Mouse (Mus musculus) lung, embryonic 15.5 days (tissue): Measurements from ENCODE around the gene Rnf157. TPM values are rescaled to one million over a fixed set of nuclear protein-coding genes. Genes with fewer than 3 reads are reported as not detected.
A peak's percentile ranks its signal among the peaks of the same experiment; 100 is the strongest.

ENCODE experiments used
- ATAC-seq: fragments of 200-750 bp; cut with Nextera tagmentation; 2 replicates; pipeline ENCODE4 v1.8.0; 2017; ENCODE audit warnings: moderate number of reproducible peaks, borderline replicate concordance; ENCODE audit not compliant: low FRiP score, low TSS enrichment; ENCODE audit errors: extremely low read depth
- H3K27ac ChIP-seq: fragments of 300-500 bp; sonication (generic); 2 replicates; pipeline ENCODE4 v1.5.1; 2015; ENCODE audit warnings: moderate library complexity, mild to moderate bottlenecking, inconsistent platforms
- H3K27me3 ChIP-seq: fragments of 300-500 bp; sonication (generic); 2 replicates; pipeline ENCODE4 v1.6.1; 2015; ENCODE audit warnings: inconsistent platforms
- H3K36me3 ChIP-seq: fragments of 300-500 bp; sonication (generic); 2 replicates; pipeline ENCODE4 v1.6.1; 2015; ENCODE audit warnings: inconsistent platforms
- H3K4me1 ChIP-seq: fragments of 300-500 bp; sonication (generic); 2 replicates; pipeline ENCODE4 v1.6.1; 2015; ENCODE audit warnings: inconsistent platforms
- H3K4me2 ChIP-seq: fragments of 300-500 bp; sonication (generic); 2 replicates; pipeline ENCODE4 v1.6.1; 2015; ENCODE audit warnings: inconsistent platforms, mild to moderate bottlenecking, moderate library complexity
- H3K4me3 ChIP-seq: fragments of 300-500 bp; sonication (generic); 2 replicates; pipeline ENCODE4 v1.5.1; 2015; ENCODE audit warnings: mild to moderate bottlenecking, inconsistent platforms
- H3K9ac ChIP-seq: fragments of 300-500 bp; sonication (generic); 2 replicates; pipeline ENCODE4 v1.6.1; 2015; ENCODE audit warnings: inconsistent platforms
- H3K9me3 ChIP-seq: fragments of 300-500 bp; sonication (generic); 2 replicates; pipeline ENCODE4 v1.6.1; 2016; ENCODE audit warnings: inconsistent platforms
- WGBS: fragments of 180-500 bp; shearing (Covaris S2); methylation state at CpG from one replicate; pipeline ENCODE4 v1.1.7; 2015; 5-methylcytosine and 5-hydroxymethylcytosine counted together
- polyA plus RNA-seq: library from polyadenylated mRNA; unstranded; fragments of >200 nt; fragmentation: Nextera tagmentation; extraction: Ambion mirVana; gene quantifications from 2 replicates; pipeline ENCODE4 v1.2.1, GENCODE M21; 2015

Rnf157 gene
- polyA plus RNA-seq, 1 experiment from 2014 or later, result 11.4 TPM

- Histone ChIP-seq H3K9ac (no peak overlapping the region), H3K9me3 (no peaks in the 10 kb centered on the region), H3K4me3 (no peak overlapping the region), H3K4me2 (no peak overlapping the region), H3K4me1 (peaks cover 21% of the 10 kb centered on the region), H3K27ac (peak overlapping the region; percentile 41; the same call in 1 of the 2 replicates), H3K36me3 (no peaks in the 10 kb centered on the region), H3K27me3 (peaks cover 19% of the 10 kb centered on the region)
- WGBS, result 55% methylated on average over 17 of the region's 18 CpGs
- ATAC-seq, result 0 out of 2 replicates have a peak, but pooled peaks have one; percentile 23
These were observed 83.3 kb downstream of the Rnf157 start for GRCm38 (mm10) chr11:116329314-116330210.

- H3K9me3 ChIP-seq, result no peaks in the 10 kb centered on the region
- no peak overlapping the region for H3K4me2 ChIP-seq
- H3K4me1 ChIP-seq, result peaks cover 13% of the 10 kb centered on the region
- peak; percentile 4; the same call in 1 of the 2 replicates for ATAC-seq
- WGBS, result 54% methylated on average over 7 of the region's 7 CpGs
- H3K27me3 ChIP-seq, result no peaks in the 10 kb centered on the region; the same call in 1 of the 2 replicates
- no peak overlapping the region for H3K9ac ChIP-seq
- H3K4me3 ChIP-seq, result no peak overlapping the region
- H3K27ac ChIP-seq, result no peak overlapping the region
- H3K36me3 ChIP-seq, result no peaks in the 10 kb centered on the region
These were observed 85.7 kb downstream of the Rnf157 start for GRCm38 (mm10) chr11:116326963-116327603.

DNA sequence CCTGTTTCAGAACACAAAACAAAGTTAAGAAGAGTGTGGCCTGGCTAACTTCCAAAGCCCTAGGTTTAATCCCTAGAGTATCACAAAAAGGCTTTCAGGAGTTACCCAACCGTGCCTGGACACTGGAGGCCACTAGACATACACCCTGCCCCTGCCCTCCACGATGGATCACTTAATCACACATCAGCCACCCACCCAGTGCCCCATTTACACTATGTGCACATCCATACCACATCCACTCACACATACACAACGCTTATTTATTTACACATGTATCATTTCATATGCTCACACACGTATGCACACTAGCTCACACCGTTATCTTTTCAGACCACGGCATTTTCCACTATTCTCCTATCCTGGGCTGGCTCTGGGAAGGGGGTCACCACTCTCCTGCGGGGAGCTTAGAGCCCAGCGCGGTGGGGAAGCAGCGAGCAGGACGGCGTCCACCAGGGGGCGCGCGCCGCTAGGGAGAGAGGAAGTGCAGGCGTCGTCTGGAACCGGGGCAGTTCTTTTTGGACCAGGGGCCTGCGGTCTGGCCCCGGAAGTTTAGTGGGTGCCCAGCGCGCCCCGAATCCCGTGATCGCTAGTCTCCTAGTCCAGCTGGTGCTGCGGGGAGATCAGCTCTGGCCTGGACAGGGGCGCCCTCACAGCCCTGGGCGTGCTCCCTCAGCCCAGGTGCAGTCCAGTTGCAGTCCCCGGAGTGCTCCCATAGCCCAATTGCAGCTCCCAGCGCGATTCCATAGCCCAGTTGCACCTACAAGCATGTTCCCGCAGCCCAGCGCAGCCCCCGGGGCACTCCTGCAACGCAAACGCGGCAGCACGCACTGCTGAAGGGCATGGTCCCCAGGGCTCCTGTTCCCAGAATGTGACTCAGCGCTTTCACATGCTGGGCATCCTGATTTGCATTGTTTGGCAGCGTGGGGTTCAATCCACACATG is 93.8 kb downstream of the Rnf157 start:
- H3K27me3 ChIP-seq, result peaks cover 4% of the 10 kb centered on the region
- peaks cover 11% of the 10 kb centered on the region for H3K4me1 ChIP-seq
- no peaks in the 10 kb centered on the region for H3K9me3 ChIP-seq
- 3% methylated on average over 41 of the region's 41 CpGs for WGBS
- peak overlapping the region; percentile 49 for H3K4me3 ChIP-seq
- no peaks in the 10 kb centered on the region for H3K36me3 ChIP-seq
- H3K9ac ChIP-seq, result peak overlapping the region; percentile 63
- ATAC-seq, result peak; percentile 72
- no peak overlapping the region; the same call in 1 of the 2 replicates for H3K27ac ChIP-seq
- H3K4me2 ChIP-seq, result peak overlapping the region; percentile 100

- WGBS, result 14% methylated on average over 8 of the region's 8 CpGs
- peak; percentile 70; the same call in 1 of the 2 replicates for ATAC-seq
- Histone ChIP-seq H3K4me3 (no peak overlapping the region), H3K9ac (no peak overlapping the region), H3K27ac (0 out of 2 replicates have a peak overlapping the region, but pooled peaks have one; percentile 43), H3K4me2 (no peak overlapping the region), H3K36me3 (no peaks in the 10 kb centered on the region), H3K27me3 (no peaks in the 10 kb centered on the region), H3K4me1 (peaks cover 13% of the 10 kb centered on the region), H3K9me3 (no peaks in the 10 kb centered on the region)
These were observed 100.5 kb downstream of the Rnf157 start for GRCm38 (mm10) chr11:116312359-116312758.

- Histone ChIP-seq H3K4me1 (peaks cover 19% of the 10 kb centered on the region), H3K4me3 (no peak overlapping the region), H3K27ac (no peak overlapping the region), H3K9ac (no peak overlapping the region), H3K36me3 (no peaks in the 10 kb centered on the region), H3K4me2 (no peak overlapping the region), H3K27me3 (no peaks in the 10 kb centered on the region), H3K9me3 (no peaks in the 10 kb centered on the region)
- peak; percentile 56; the same call in 1 of the 2 replicates for ATAC-seq
- 26% methylated on average over 8 of the region's 8 CpGs for WGBS
These were observed 101.7 kb downstream of the Rnf157 start for GRCm38 (mm10) chr11:116311169-116311568.

GRCm38 (mm10) chr11:116309601-116310000 is 103.2 kb downstream of the Rnf157 start:
- H3K27me3 ChIP-seq, result no peaks in the 10 kb centered on the region
- no peak overlapping the region for H3K9ac ChIP-seq
- peaks cover 7% of the 10 kb centered on the region; the same call in 1 of the 2 replicates for H3K36me3 ChIP-seq
- H3K4me1 ChIP-seq, result peaks cover 31% of the 10 kb centered on the region
- H3K4me2 ChIP-seq, result no peak overlapping the region
- H3K9me3 ChIP-seq, result no peaks in the 10 kb centered on the region
- H3K4me3 ChIP-seq, result no peak overlapping the region
- WGBS, result 61% methylated on average over 3 of the region's 3 CpGs
- ATAC-seq, result no peak
- H3K27ac ChIP-seq, result no peak overlapping the region

- no peaks in the 10 kb centered on the region for H3K9me3 ChIP-seq
- no peak overlapping the region for H3K4me2 ChIP-seq
- H3K27me3 ChIP-seq, result no peaks in the 10 kb centered on the region
- H3K9ac ChIP-seq, result no peak overlapping the region
- H3K4me1 ChIP-seq, result peaks cover 31% of the 10 kb centered on the region
- WGBS, result 86% methylated on average over 12 of the region's 12 CpGs
- ATAC-seq, result no peak
- no peak overlapping the region for H3K4me3 ChIP-seq
- H3K36me3 ChIP-seq, result peaks cover 22% of the 10 kb centered on the region
- no peak overlapping the region for H3K27ac ChIP-seq
These were observed 104.9 kb downstream of the Rnf157 start for GRCm38 (mm10) chr11:116307762-116308531.

DNA sequence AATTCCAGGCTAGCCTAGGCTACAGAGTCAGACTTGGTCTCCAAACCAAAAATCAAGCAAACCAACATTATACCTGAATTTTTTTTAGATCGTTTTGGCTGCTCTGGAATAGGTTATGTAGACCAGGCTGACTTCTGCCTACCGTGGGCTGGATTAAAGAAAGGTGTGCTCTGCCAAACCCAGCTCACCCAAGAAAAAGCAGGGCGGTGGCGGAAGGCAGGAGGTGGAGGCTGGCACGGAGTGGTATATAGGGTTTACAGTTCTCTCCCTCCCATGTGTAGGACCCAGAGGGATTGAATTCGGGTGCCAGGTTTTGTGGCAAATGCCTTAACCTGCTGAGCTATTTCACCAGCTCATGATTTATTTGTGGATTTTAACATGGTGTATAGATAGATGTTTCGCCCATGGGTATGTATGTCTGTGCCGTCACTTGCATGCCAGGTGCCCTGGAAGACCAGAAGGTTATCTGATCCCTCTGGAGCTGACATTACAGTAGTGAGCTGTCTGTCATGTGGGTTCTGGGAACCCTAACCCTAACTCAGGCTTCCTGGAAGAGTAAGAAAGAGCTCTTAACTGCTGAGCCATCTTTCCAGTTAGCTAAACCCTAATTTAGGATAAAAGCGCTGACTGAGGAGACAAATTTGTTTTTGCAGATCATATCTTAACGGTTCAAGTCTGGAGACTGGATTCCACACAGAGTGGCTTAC is 105.7 kb downstream of the Rnf157 start, which contains the start of gene Exoc7:
TSS of gene Exoc7 (minus strand) at position 215 of the 707 bp plus-strand sequence.
- no peaks in the 10 kb centered on the region for H3K9me3 ChIP-seq
- peak within 1 kb of the TSS; percentile 84 for H3K4me2 ChIP-seq
- peak within 1 kb of the TSS; percentile 80 for H3K9ac ChIP-seq
- H3K27ac ChIP-seq, result no peak within 1 kb of the TSS
- H3K36me3 ChIP-seq, result peaks cover 30% of the 10 kb centered on the region
- no peak for ATAC-seq
- 78% methylated on average over 10 of the region's 10 CpGs for WGBS
- H3K4me1 ChIP-seq, result peaks cover 23% of the 10 kb centered on the region
- H3K27me3 ChIP-seq, result no peaks in the 10 kb centered on the region
- peak within 1 kb of the TSS; percentile 78 for H3K4me3 ChIP-seq

- no peaks in the 10 kb centered on the region for H3K9me3 ChIP-seq
- H3K4me1 ChIP-seq, result peaks cover 19% of the 10 kb centered on the region
- peak overlapping the region; percentile 80 for H3K9ac ChIP-seq
- ATAC-seq, result peak; percentile 93
- H3K4me3 ChIP-seq, result peak overlapping the region; percentile 78
- H3K27ac ChIP-seq, result no peak overlapping the region
- WGBS, result under 1% methylated on average over 53 of the region's 53 CpGs
- H3K27me3 ChIP-seq, result no peaks in the 10 kb centered on the region
- peaks cover 36% of the 10 kb centered on the region for H3K36me3 ChIP-seq
- H3K4me2 ChIP-seq, result peak overlapping the region; percentile 84
These were observed 106.5 kb downstream of the Rnf157 start for GRCm38 (mm10) chr11:116306126-116306982.
